Mouse (Mus musculus): ENCODE data around the gene Slc30a2. TPM values are rescaled to one million over a fixed set of nuclear protein-coding genes. Genes with fewer than 3 reads are reported as not detected.
A peak's percentile ranks its signal among the peaks of the same experiment; 100 is the strongest.
"Not testable (repeated sequence)": the region's sequence is repeated elsewhere in the genome, so short reads cannot be mapped to it uniquely, and the experiment has no call there.

Slc30a2 gene
- polyA plus RNA-seq, 1 experiment from 2014 or later = 0.24 TPM

GRCm38 (mm10) chr4:134324655-134325054 lies 18.3 kb upstream of the Slc30a2 start:
- H3K36me3 ChIP-seq = no peaks in the 10 kb centered on the region
- peaks cover 4% of the 10 kb centered on the region; the same call in 1 of the 2 replicates for H3K27me3 ChIP-seq
- H3K9ac ChIP-seq = no peak overlapping the region
- ATAC-seq (ENCODE audit: low FRiP score, low read depth) = no peak
- H3K4me3 ChIP-seq = no peak overlapping the region
- peaks cover 4% of the 10 kb centered on the region; the same call in 1 of the 2 replicates for H3K9me3 ChIP-seq
- no peaks in the 10 kb centered on the region for H3K4me1 ChIP-seq
- no peak overlapping the region for H3K4me2 ChIP-seq (replicated peaks)
- no peak overlapping the region for H3K27ac ChIP-seq
- 63% methylated on average over 5 of the region's 5 CpGs for WGBS

- Histone ChIP-seq H3K27ac (no peak overlapping the region), H3K36me3 (no peaks in the 10 kb centered on the region), H3K9me3 (no peaks in the 10 kb centered on the region), H3K9ac (no peak overlapping the region), H3K4me3 (no peak overlapping the region), H3K4me2 (replicated peaks) (no peak overlapping the region), H3K4me1 (no peaks in the 10 kb centered on the region), H3K27me3 (peaks cover 4% of the 10 kb centered on the region; the same call in 1 of the 2 replicates)
- ATAC-seq (ENCODE audit: low FRiP score, low read depth) = no peak
- WGBS = 72% methylated on average over 5 of the region's 5 CpGs
Measured at GRCm38 (mm10) chr4:134326859-134327530, 16.0 kb upstream of the Slc30a2 start.

GRCm38 (mm10) chr4:134328151-134328550 lies 14.8 kb upstream of the Slc30a2 start:
- Histone ChIP-seq H3K36me3 (no peaks in the 10 kb centered on the region), H3K4me2 (replicated peaks) (no peak overlapping the region), H3K9ac (no peak overlapping the region), H3K27ac (no peak overlapping the region), H3K27me3 (no peaks in the 10 kb centered on the region), H3K4me1 (no peaks in the 10 kb centered on the region), H3K4me3 (no peak overlapping the region), H3K9me3 (no peaks in the 10 kb centered on the region)
- ATAC-seq (ENCODE audit: low FRiP score, low read depth) = no peak
- WGBS = 64% methylated on average over 8 of the region's 8 CpGs

DNA sequence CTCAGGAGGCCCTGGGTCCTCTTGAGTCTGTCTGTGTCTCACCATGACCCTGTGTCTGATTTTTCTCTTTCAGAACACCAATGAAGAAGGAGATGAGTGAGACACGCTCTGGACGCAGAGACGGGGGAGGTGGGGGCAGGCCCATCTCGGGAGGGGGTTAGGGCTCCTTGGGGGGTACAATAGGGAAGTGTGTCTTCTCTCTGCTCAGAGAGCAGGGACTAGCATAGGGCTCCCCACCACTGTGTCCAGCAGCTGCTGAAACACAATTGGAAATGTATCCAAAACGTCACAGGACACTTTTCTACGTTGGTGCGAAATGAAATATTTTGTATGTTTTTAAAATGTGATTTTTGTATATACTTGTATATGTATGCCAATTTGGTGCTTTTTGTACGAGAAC lies 14.1 kb upstream of the Slc30a2 start:
- H3K4me1 ChIP-seq = no peaks in the 10 kb centered on the region
- H3K36me3 ChIP-seq = no peaks in the 10 kb centered on the region
- no peak overlapping the region for H3K4me2 ChIP-seq (replicated peaks)
- H3K4me3 ChIP-seq = no peak overlapping the region
- 88% methylated on average over 8 of the region's 8 CpGs for WGBS
- no peak for ATAC-seq (ENCODE audit: low FRiP score, low read depth)
- H3K27me3 ChIP-seq = no peaks in the 10 kb centered on the region
- H3K9me3 ChIP-seq = no peaks in the 10 kb centered on the region
- no peak overlapping the region for H3K27ac ChIP-seq
- no peak overlapping the region for H3K9ac ChIP-seq

- no peaks in the 10 kb centered on the region for H3K27me3 ChIP-seq
- no peak overlapping the region for H3K4me3 ChIP-seq
- H3K4me1 ChIP-seq = no peaks in the 10 kb centered on the region
- no peak overlapping the region for H3K27ac ChIP-seq
- no peak overlapping the region for H3K4me2 ChIP-seq (replicated peaks)
- H3K9me3 ChIP-seq = no peaks in the 10 kb centered on the region
- no peak for ATAC-seq (ENCODE audit: low FRiP score, low read depth)
- WGBS = 68% methylated on average over 5 of the region's 5 CpGs
- H3K36me3 ChIP-seq = no peaks in the 10 kb centered on the region
- H3K9ac ChIP-seq = no peak overlapping the region
Measured at GRCm38 (mm10) chr4:134330281-134330680, 12.7 kb upstream of the Slc30a2 start.

- not testable (repeated sequence) for H3K36me3 ChIP-seq; ATAC-seq (ENCODE audit: low FRiP score, low read depth); H3K4me2 ChIP-seq (replicated peaks); H3K4me3 ChIP-seq; H3K9ac ChIP-seq; H3K27ac ChIP-seq; H3K9me3 ChIP-seq
- Histone ChIP-seq H3K27me3 (peaks cover 59% of the 10 kb centered on the region), H3K4me1 (peaks cover 13% of the 10 kb centered on the region)
- WGBS = 63% methylated on average over 6 of the region's 6 CpGs
Measured at GRCm38 (mm10) chr4:134341231-134341630, 1.8 kb upstream of the Slc30a2 start.

- Histone ChIP-seq H3K4me3 (peak overlapping the region; percentile 38; the same call in 1 of the 2 replicates), H3K27me3 (peaks cover 69% of the 10 kb centered on the region), H3K36me3 (no peaks in the 10 kb centered on the region), H3K9me3 (no peaks in the 10 kb centered on the region), H3K4me1 (peaks cover 13% of the 10 kb centered on the region), H3K9ac (no peak overlapping the region), H3K4me2 (replicated peaks) (no peak overlapping the region), H3K27ac (no peak overlapping the region)
- ATAC-seq (ENCODE audit: low FRiP score, low read depth) = no peak
- 38% methylated on average over 11 of the region's 11 CpGs for WGBS
Measured at GRCm38 (mm10) chr4:134342213-134342779, 685 bp upstream of the Slc30a2 start.

DNA sequence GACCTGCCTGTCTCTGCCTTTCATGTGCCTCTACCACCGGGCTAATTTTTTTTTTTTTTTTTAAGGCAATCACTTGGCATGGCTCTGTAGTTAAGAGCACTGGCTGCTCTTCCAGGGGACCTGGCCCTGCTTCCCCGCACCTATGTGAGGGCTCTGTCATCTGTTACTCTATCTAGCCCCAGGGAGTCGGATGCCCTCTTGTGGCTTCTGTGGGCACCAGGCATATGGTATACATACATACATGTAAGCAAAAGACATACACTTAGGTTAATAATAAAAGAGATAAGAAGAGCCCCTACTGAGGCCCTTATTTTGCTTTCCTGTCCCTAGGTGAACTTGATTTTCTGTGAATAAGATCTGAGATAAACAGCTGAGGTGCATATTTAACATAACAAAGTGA lies 1.6 kb downstream of the Slc30a2 start:
- Histone ChIP-seq H3K4me2 (replicated peaks) (no peak overlapping the region), H3K4me1 (peaks cover 13% of the 10 kb centered on the region), H3K27ac (no peak overlapping the region), H3K36me3 (no peaks in the 10 kb centered on the region), H3K4me3 (no peak overlapping the region), H3K9me3 (no peaks in the 10 kb centered on the region), H3K9ac (no peak overlapping the region), H3K27me3 (peaks cover 72% of the 10 kb centered on the region)
- 41% methylated on average over 3 of the region's 3 CpGs for WGBS
- no peak for ATAC-seq (ENCODE audit: low FRiP score, low read depth)

DNA sequence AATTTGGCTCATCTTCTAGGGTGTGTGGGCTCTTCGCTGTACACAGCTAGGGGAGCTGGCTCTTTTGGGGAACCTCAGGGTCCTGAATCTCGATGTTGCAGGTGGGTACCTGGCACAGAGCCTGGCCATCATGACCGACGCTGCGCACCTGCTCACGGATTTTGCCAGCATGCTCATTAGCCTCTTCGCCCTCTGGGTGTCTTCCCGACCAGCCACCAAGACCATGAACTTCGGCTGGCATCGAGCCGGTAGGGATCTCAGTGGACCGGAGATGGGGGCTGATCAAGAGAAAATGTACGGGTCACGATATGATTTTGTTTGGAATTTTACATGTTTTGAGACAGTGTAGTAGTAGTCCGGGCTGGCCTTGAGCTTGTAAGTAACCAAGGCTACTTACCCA lies 2.8 kb downstream of the Slc30a2 start:
- peaks cover 65% of the 10 kb centered on the region for H3K27me3 ChIP-seq

DNA sequence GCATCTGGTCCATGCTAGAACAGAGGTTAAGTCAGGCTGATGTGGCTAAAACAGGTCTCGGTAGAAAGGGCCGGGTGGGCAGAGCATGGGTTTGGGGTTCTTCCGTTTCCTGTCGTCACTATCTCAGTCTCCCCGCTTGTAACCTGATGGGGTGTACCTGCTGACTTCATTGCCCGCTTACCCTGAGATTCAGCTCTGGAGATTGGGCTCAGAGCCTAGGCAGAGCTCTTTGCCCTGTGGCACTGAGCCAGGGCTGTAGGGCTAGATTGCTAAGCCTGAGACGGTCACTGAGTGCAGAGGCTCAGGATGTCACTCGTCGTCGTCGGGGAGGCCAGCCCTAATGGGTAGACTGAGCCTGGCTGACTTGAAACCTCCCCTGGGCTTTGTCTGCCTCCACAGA lies 5.1 kb downstream of the Slc30a2 start:
- Histone ChIP-seq H3K4me1 (peaks cover 22% of the 10 kb centered on the region), H3K4me2 (replicated peaks) (no peak overlapping the region), H3K9ac (no peak overlapping the region), H3K9me3 (no peaks in the 10 kb centered on the region), H3K27me3 (peaks cover 44% of the 10 kb centered on the region), H3K4me3 (no peak overlapping the region), H3K27ac (no peak overlapping the region), H3K36me3 (no peaks in the 10 kb centered on the region)
- WGBS = 71% methylated on average over 11 of the region's 11 CpGs
- ATAC-seq (ENCODE audit: low FRiP score, low read depth) = no peak

More for the DNA sequence above, 2.8 kb downstream of the Slc30a2 start:
- H3K9me3 ChIP-seq = no peaks in the 10 kb centered on the region
- no peak for ATAC-seq (ENCODE audit: low FRiP score, low read depth)
- no peak overlapping the region for H3K4me2 ChIP-seq (replicated peaks)
- no peak overlapping the region for H3K9ac ChIP-seq
- H3K4me3 ChIP-seq = no peak overlapping the region
- 87% methylated on average over 15 of the region's 15 CpGs for WGBS
- peaks cover 13% of the 10 kb centered on the region for H3K4me1 ChIP-seq
- no peaks in the 10 kb centered on the region for H3K36me3 ChIP-seq
- no peak overlapping the region for H3K27ac ChIP-seq

DNA sequence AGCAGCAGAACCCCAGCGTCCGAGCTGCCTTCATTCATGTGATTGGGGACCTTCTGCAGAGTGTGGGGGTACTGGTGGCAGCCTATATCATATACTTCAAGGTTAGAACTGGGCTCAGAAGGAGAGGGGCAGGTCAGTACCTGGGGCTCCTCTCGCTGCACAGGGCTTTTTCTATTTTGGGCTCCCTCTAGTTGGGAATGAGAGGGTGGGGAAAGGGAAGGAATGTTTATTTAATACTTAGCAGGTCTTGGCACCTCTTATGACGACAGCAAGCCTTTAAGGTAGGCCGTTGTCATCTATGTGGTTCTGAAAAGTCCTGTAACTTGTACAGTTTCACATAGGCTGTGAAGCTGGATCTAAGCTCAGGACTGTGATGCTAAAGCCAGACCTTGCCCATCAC lies 5.6 kb downstream of the Slc30a2 start:
- no peak for ATAC-seq (ENCODE audit: low FRiP score, low read depth)
- no peaks in the 10 kb centered on the region for H3K36me3 ChIP-seq
- peaks cover 17% of the 10 kb centered on the region for H3K4me1 ChIP-seq
- H3K27me3 ChIP-seq = peaks cover 39% of the 10 kb centered on the region
- no peak overlapping the region for H3K9ac ChIP-seq
- H3K27ac ChIP-seq = no peak overlapping the region
- no peak overlapping the region for H3K4me3 ChIP-seq
- 81% methylated on average over 5 of the region's 5 CpGs for WGBS
- H3K4me2 ChIP-seq (replicated peaks) = no peak overlapping the region
- H3K9me3 ChIP-seq = no peaks in the 10 kb centered on the region

GRCm38 (mm10) chr4:134349829-134350228 lies 6.8 kb downstream of the Slc30a2 start:
- H3K27me3 ChIP-seq = peaks cover 26% of the 10 kb centered on the region
- H3K4me2 ChIP-seq (replicated peaks) = no peak overlapping the region
- peaks cover 13% of the 10 kb centered on the region for H3K4me1 ChIP-seq
- H3K9ac ChIP-seq = no peak overlapping the region
- 88% methylated on average over 7 of the region's 7 CpGs for WGBS
- no peak overlapping the region for H3K27ac ChIP-seq
- no peaks in the 10 kb centered on the region for H3K9me3 ChIP-seq
- H3K36me3 ChIP-seq = no peaks in the 10 kb centered on the region
- no peak overlapping the region for H3K4me3 ChIP-seq
- ATAC-seq (ENCODE audit: low FRiP score, low read depth) = no peak

GRCm38 (mm10) chr4:134350641-134351040 lies 7.7 kb downstream of the Slc30a2 start:
- Histone ChIP-seq H3K4me1 (peaks cover 14% of the 10 kb centered on the region), H3K9me3 (no peaks in the 10 kb centered on the region), H3K4me3 (no peak overlapping the region), H3K4me2 (replicated peaks) (no peak overlapping the region), H3K27ac (no peak overlapping the region), H3K27me3 (peaks cover 18% of the 10 kb centered on the region), H3K9ac (no peak overlapping the region), H3K36me3 (no peaks in the 10 kb centered on the region)
- no peak for ATAC-seq (ENCODE audit: low FRiP score, low read depth)
- WGBS = 85% methylated on average over 6 of the region's 6 CpGs
